Comparison of ENCODE assay signal across 8 mouse cellular contexts in the genomic region with DNA sequence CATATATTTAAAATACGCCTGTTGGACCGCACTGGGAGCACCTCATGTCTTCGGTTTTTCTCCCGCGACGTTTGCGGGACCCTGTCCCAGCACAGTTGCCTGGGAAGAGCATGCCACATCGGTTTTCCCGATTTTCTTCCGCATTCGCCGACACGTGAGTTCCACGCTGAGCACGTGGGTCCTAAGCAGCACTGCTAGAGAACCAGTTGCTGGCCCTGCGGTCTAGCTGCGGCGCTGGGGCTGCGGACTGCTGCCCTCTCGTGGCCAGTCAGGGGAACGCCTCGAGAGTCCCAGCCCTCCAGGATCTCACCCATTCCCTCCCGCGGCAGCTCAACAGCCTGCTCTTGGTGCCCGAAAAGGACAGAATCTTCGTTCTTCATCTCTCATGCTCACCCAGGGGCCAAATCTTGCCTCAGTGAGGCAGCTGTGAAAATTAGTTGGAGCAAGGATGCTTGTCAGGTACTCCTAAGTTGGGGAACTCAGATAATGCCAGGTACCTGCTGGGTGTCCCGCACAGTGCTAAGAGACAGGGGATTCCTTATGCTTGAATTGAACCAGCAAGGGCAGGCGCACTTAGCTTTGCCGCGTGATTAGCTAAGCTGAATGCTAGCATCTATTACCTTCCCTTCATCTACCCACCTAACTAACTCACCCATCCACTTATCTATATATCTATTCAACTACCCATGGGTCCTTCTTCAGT. TPM values are rescaled to one million over a fixed set of nuclear protein-coding genes. Genes with fewer than 3 reads are reported as not detected.
DNase-seq lines count a peak whose midpoint lies in the region; ATAC-seq lines count a peak whose summit lies in the region.

No protein-coding gene starts in this region.

- H3K9me3 ChIP-seq in hindbrain, embryonic 13.5 days: no peaks in the 10 kb centered on the region

- H3K36me3 ChIP-seq in hindbrain, embryonic 13.5 days: no peaks in the 10 kb centered on the region

- WGBS in hindbrain, embryonic 13.5 days: 11% methylated on average over 30 of the region's 30 CpGs

- H3K4me1 ChIP-seq in hindbrain, embryonic 13.5 days (replicated peaks): peaks cover 17% of the 10 kb centered on the region

- peak; percentile 95 for DNase-seq in NIH3T3 (ENCODE audit: low read depth)
- DNase-seq in cerebellum, adult 9-11 months: peak; percentile 82
- peak; percentile 62 to 83 for DNase-seq in frontal cortex, postnatal 10 days (ENCODE audit: low spot score in 2 of 2)
- DNase-seq in left cerebral cortex, adult 11 months (ENCODE audit: low spot score): peak; percentile 74
- peak; percentile 88 to 92 for DNase-seq in lung, postnatal 4 days
- DNase-seq in retina, postnatal 7 days (ENCODE audit: low read depth, low spot score): peak; percentile 63
- DNase-seq in urinary bladder, adult 2 months (ENCODE audit: low spot score): peak; percentile 70

- peak overlapping the region; percentile 55; the same call in 1 of the 2 replicates for H3K9ac ChIP-seq in hindbrain, embryonic 13.5 days

- peak overlapping the region; percentile 37 for H3K4me3 ChIP-seq in hindbrain, embryonic 13.5 days

- peak; percentile 90 for ATAC-seq in hindbrain, embryonic 13.5 days (ENCODE audit: low FRiP score)

- peak overlapping the region; percentile 59 for H3K4me2 ChIP-seq in hindbrain, embryonic 13.5 days

- peaks cover 42% of the 10 kb centered on the region for H3K27me3 ChIP-seq in hindbrain, embryonic 13.5 days

- H3K27ac ChIP-seq in hindbrain, embryonic 13.5 days: no peak overlapping the region

RNA-seq across cellular contexts. Expression of a gene that starts 30.7 kb away (rescaled TPM):
- polyA plus RNA-seq in hindbrain, embryonic 13.5 days (2015; fragmentation: Nextera tagmentation; extraction: Ambion mirVana): 3.6 and 4.5 TPM in 2 replicates
- 1.7 and 1.8 TPM in 2 replicates for polyA plus RNA-seq in urinary bladder, adult 2 months (2012; rRNA removed)

RNA-seq across cellular contexts. Expression of a gene that starts 41.4 kb away (rescaled TPM):
- 0.39 and 0.67 TPM in 2 replicates for polyA plus RNA-seq in hindbrain, embryonic 13.5 days (2015; fragmentation: Nextera tagmentation; extraction: Ambion mirVana)
- not detected in 2 replicates for polyA plus RNA-seq in urinary bladder, adult 2 months (2012; rRNA removed)

RNA-seq across cellular contexts. Expression of a gene that starts 46.7 kb away (rescaled TPM):
- 17.9 and 19.2 TPM in 2 replicates for polyA plus RNA-seq in hindbrain, embryonic 13.5 days (2015; fragmentation: Nextera tagmentation; extraction: Ambion mirVana)
- 51.2 and 65.3 TPM in 2 replicates for polyA plus RNA-seq in urinary bladder, adult 2 months (2012; rRNA removed)

RNA-seq across cellular contexts. Expression of a gene that starts 53.2 kb away (rescaled TPM):
- polyA plus RNA-seq in hindbrain, embryonic 13.5 days (2015; fragmentation: Nextera tagmentation; extraction: Ambion mirVana): 133 and 148 TPM in 2 replicates
- 122 and 145 TPM in 2 replicates for polyA plus RNA-seq in urinary bladder, adult 2 months (2012; rRNA removed)

RNA-seq across cellular contexts. Expression of a gene that starts 54.9 kb away (rescaled TPM):
- 4.6 and 5.9 TPM in 2 replicates for polyA plus RNA-seq in hindbrain, embryonic 13.5 days (2015; fragmentation: Nextera tagmentation; extraction: Ambion mirVana)
- 22.1 and 32.4 TPM in 2 replicates for polyA plus RNA-seq in urinary bladder, adult 2 months (2012; rRNA removed)
